Mouse (Mus musculus) left cerebral cortex, adult 11 months (tissue): Measurements from ENCODE around the gene Mill2.

ENCODE experiments used
- DNase-seq: peaks from one replicate; pipeline ENCODE4 v3.0.0; 2022; ENCODE audit warnings: low spot score

Mill2 gene

GRCm38 (mm10) chr7:18875372-18875771 lies 35.6 kb downstream of the Mill2 start:
- DNase-seq = no peak

GRCm38 (mm10) chr7:18878691-18879090 lies 38.9 kb downstream of the Mill2 start:
- DNase-seq = no peak

- no peak for DNase-seq
Observed at GRCm38 (mm10) chr7:18883991-18884744, 44.4 kb downstream of the Mill2 start.

GRCm38 (mm10) chr7:18884745-18885422 lies 45.1 kb downstream of the Mill2 start:
- no peak for DNase-seq

GRCm38 (mm10) chr7:18886963-18887362 lies 47.2 kb downstream of the Mill2 start:
- no peak for DNase-seq

GRCm38 (mm10) chr7:18890848-18891247 lies 51.1 kb downstream of the Mill2 start:
- DNase-seq = no peak

GRCm38 (mm10) chr7:18891872-18892599 lies 52.3 kb downstream of the Mill2 start:
- peak; percentile 80 for DNase-seq

- DNase-seq = no peak
Observed at GRCm38 (mm10) chr7:18893009-18893408, 53.2 kb downstream of the Mill2 start.

GRCm38 (mm10) chr7:18893651-18894430 lies 54.1 kb downstream of the Mill2 start:
- no peak for DNase-seq

GRCm38 (mm10) chr7:18896536-18896935 lies 56.8 kb downstream of the Mill2 start:
- no peak for DNase-seq

GRCm38 (mm10) chr7:18900513-18900912 lies 60.7 kb downstream of the Mill2 start:
- no peak for DNase-seq

- no peak for DNase-seq
Observed at GRCm38 (mm10) chr7:18902486-18902885, 62.7 kb downstream of the Mill2 start.

GRCm38 (mm10) chr7:18904971-18905370 lies 65.2 kb downstream of the Mill2 start:
- DNase-seq = no peak

GRCm38 (mm10) chr7:18909797-18910196 lies 70.0 kb downstream of the Mill2 start:
- DNase-seq = no peak

- DNase-seq = peak; percentile 97
Observed at GRCm38 (mm10) chr7:18910241-18910831, 70.6 kb downstream of the Mill2 start, which contains the start of gene Ccdc61. Ccdc61 (minus strand) TSS chr7:18910415.
